Mouse (Mus musculus) left cerebral cortex, postnatal 25 days (tissue): ENCODE measurements around the gene Itk. TPM values are rescaled to one million over a fixed set of nuclear protein-coding genes. Genes with fewer than 3 reads are reported as not detected.

Experiments
- DNase-seq, 2 experiments: peaks; one replicate each; pipeline ENCODE4 v3.0.0; 2022; ENCODE audit warnings: low spot score in 2 of 2, mixed read lengths in 1 of 2
- intact Hi-C: fragments of 180-260 bp; cut with DNase I; formaldehyde crosslinking; loops from one replicate; pipeline ENCODE4 v1.15.1; 2025
- total RNA-seq, 2 experiments: library from RNA; stranded (reverse); gene quantifications; 2 replicates each; pipeline ENCODE4 v1.2.3; 2021

Itk gene
- total RNA-seq, 2 experiments from 2014 or later = 0.28 to 0.32 TPM

GRCm38 (mm10) chr11:46395698-46396097 is 6.4 kb upstream of the Itk start:
- intact Hi-C loops = no loop called here

GRCm38 (mm10) chr11:46395088-46395487 is 5.8 kb upstream of the Itk start:
- intact Hi-C loops = no loop called here
- no peak for DNase-seq

More at GRCm38 (mm10) chr11:46395698-46396097, 6.4 kb upstream of the Itk start:
- no peak for DNase-seq

GRCm38 (mm10) chr11:46393413-46393812 is 4.1 kb upstream of the Itk start:
- intact Hi-C loops = no loop called here
- no peak for DNase-seq

GRCm38 (mm10) chr11:46392890-46393289 is 3.6 kb upstream of the Itk start:
- intact Hi-C loops = no loop called here
- DNase-seq = no peak

GRCm38 (mm10) chr11:46390621-46391020 is 1.3 kb upstream of the Itk start:
- intact Hi-C loops = no loop called here
- no peak for DNase-seq

GRCm38 (mm10) chr11:46388438-46388837 is 877 bp downstream of the Itk start:
- DNase-seq = no peak
- intact Hi-C loops = no loop called here

GRCm38 (mm10) chr11:46387061-46387460 is 2.3 kb downstream of the Itk start:
- no peak for DNase-seq
- intact Hi-C loops = no loop called here

- intact Hi-C loops = no loop called here
- DNase-seq = no peak
These were observed 2.8 kb downstream of the Itk start for GRCm38 (mm10) chr11:46386556-46386955.

GRCm38 (mm10) chr11:46384925-46385324 is 4.4 kb downstream of the Itk start:
- intact Hi-C loops = no loop called here

GRCm38 (mm10) chr11:46382466-46382865 is 6.8 kb downstream of the Itk start:
- DNase-seq = no peak
- intact Hi-C loops = no loop called here

More at GRCm38 (mm10) chr11:46384925-46385324, 4.4 kb downstream of the Itk start:
- DNase-seq = no peak

- intact Hi-C loops = no loop called here
- DNase-seq = no peak
These were observed 9.1 kb downstream of the Itk start for GRCm38 (mm10) chr11:46380097-46380675.

GRCm38 (mm10) chr11:46377819-46378782 is 11.2 kb downstream of the Itk start:
- intact Hi-C loops = no loop called here
- DNase-seq = no peak

- intact Hi-C loops = no loop called here
These were observed 12.0 kb downstream of the Itk start for GRCm38 (mm10) chr11:46377316-46377715.

GRCm38 (mm10) chr11:46375015-46375414 is 14.3 kb downstream of the Itk start:
- intact Hi-C loops = no loop called here
- no peak for DNase-seq

More at GRCm38 (mm10) chr11:46377316-46377715, 12.0 kb downstream of the Itk start:
- no peak for DNase-seq

GRCm38 (mm10) chr11:46373071-46374030 is 16.0 kb downstream of the Itk start:
- DNase-seq = no peak
- intact Hi-C loops = no loop called here

- DNase-seq = no peak
- intact Hi-C loops = no loop called here
These were observed 16.9 kb downstream of the Itk start for GRCm38 (mm10) chr11:46372331-46372953.

GRCm38 (mm10) chr11:46371250-46371649 is 18.1 kb downstream of the Itk start:
- DNase-seq = no peak
- intact Hi-C loops = no loop called here

GRCm38 (mm10) chr11:46370457-46370856 is 18.9 kb downstream of the Itk start:
- intact Hi-C loops = no loop called here
- no peak for DNase-seq

GRCm38 (mm10) chr11:46366357-46366756 is 23.0 kb downstream of the Itk start:
- intact Hi-C loops = no loop called here
- no peak for DNase-seq
